Mouse (Mus musculus): ENCODE results near the gene Ryr3. TPM values are rescaled to one million over a fixed set of nuclear protein-coding genes. Genes with fewer than 3 reads are reported as not detected.

Ryr3 gene
- polyA plus RNA-seq, 1 experiment from 2014 or later: 0.91 TPM

- DNase-seq (ENCODE audit: low spot score): no peak
These were observed 465.5 kb downstream of the Ryr3 start for GRCm38 (mm10) chr2:112751416-112751815.

GRCm38 (mm10) chr2:112748532-112748931 is 468.4 kb downstream of the Ryr3 start:
- H3K4me3 ChIP-seq (ENCODE audit: low read depth, low read length): no peak overlapping the region
- H3K4me1 ChIP-seq (replicated peaks; ENCODE audit: control insufficient read depth, insufficient read depth, low read length): no peaks in the 10 kb centered on the region
- H3K36me3 ChIP-seq (ENCODE audit: control insufficient read depth, insufficient read depth, low read length): no peaks in the 10 kb centered on the region
- no peaks in the 10 kb centered on the region for H3K27me3 ChIP-seq (ENCODE audit: control insufficient read depth, insufficient read depth, low read length)
- no peak overlapping the region for H3K4me2 ChIP-seq (ENCODE audit: low read depth, low read length, severe bottlenecking)
- 100% methylated on average over 1 of the region's 1 CpGs for WGBS
- no peak for ATAC-seq (replicated peaks; ENCODE audit: low FRiP score)
- H3K9me3 ChIP-seq (ENCODE audit: control insufficient read depth, low read length): no peaks in the 10 kb centered on the region
- H3K27ac ChIP-seq (ENCODE audit: low read depth, low read length): no peak overlapping the region
- no peak for DNase-seq (ENCODE audit: low spot score)
- no peak overlapping the region for H3K9ac ChIP-seq (ENCODE audit: low read length)

More at GRCm38 (mm10) chr2:112751416-112751815, 465.5 kb downstream of the Ryr3 start:
- Histone ChIP-seq H3K36me3 (ENCODE audit: control insufficient read depth, insufficient read depth, low read length) (no peaks in the 10 kb centered on the region), H3K27me3 (ENCODE audit: control insufficient read depth, insufficient read depth, low read length) (no peaks in the 10 kb centered on the region), H3K4me3 (ENCODE audit: low read depth, low read length) (no peak overlapping the region), H3K4me1 (replicated peaks; ENCODE audit: control insufficient read depth, insufficient read depth, low read length) (no peaks in the 10 kb centered on the region), H3K27ac (ENCODE audit: low read depth, low read length) (no peak overlapping the region), H3K9me3 (ENCODE audit: control insufficient read depth, low read length) (no peaks in the 10 kb centered on the region), H3K9ac (ENCODE audit: low read length) (no peak overlapping the region), H3K4me2 (ENCODE audit: low read depth, low read length, severe bottlenecking) (no peak overlapping the region)
- 85% methylated on average over 5 of the region's 5 CpGs for WGBS
- no peak for ATAC-seq (replicated peaks; ENCODE audit: low FRiP score)

- no peaks in the 10 kb centered on the region for H3K27me3 ChIP-seq (ENCODE audit: control insufficient read depth, insufficient read depth, low read length)
- H3K9ac ChIP-seq (ENCODE audit: low read length): no peak overlapping the region
- no peak overlapping the region for H3K4me2 ChIP-seq (ENCODE audit: low read depth, low read length, severe bottlenecking)
- H3K9me3 ChIP-seq (ENCODE audit: control insufficient read depth, low read length): no peaks in the 10 kb centered on the region
- DNase-seq (ENCODE audit: low spot score) (no peak), ATAC-seq (replicated peaks; ENCODE audit: low FRiP score) (peak; percentile 86)
- H3K36me3 ChIP-seq (ENCODE audit: control insufficient read depth, insufficient read depth, low read length): no peaks in the 10 kb centered on the region
- WGBS: 51% methylated on average over 2 of the region's 2 CpGs
- no peak overlapping the region for H3K4me3 ChIP-seq (ENCODE audit: low read depth, low read length)
- H3K4me1 ChIP-seq (replicated peaks; ENCODE audit: control insufficient read depth, insufficient read depth, low read length): no peaks in the 10 kb centered on the region
- no peak overlapping the region for H3K27ac ChIP-seq (ENCODE audit: low read depth, low read length)
These were observed 484.0 kb downstream of the Ryr3 start for GRCm38 (mm10) chr2:112732942-112733341.

- Histone ChIP-seq H3K4me1 (replicated peaks; ENCODE audit: control insufficient read depth, insufficient read depth, low read length) (no peaks in the 10 kb centered on the region), H3K4me3 (ENCODE audit: low read depth, low read length) (no peak overlapping the region), H3K36me3 (ENCODE audit: control insufficient read depth, insufficient read depth, low read length) (no peaks in the 10 kb centered on the region), H3K9me3 (ENCODE audit: control insufficient read depth, low read length) (no peaks in the 10 kb centered on the region), H3K4me2 (ENCODE audit: low read depth, low read length, severe bottlenecking) (no peak overlapping the region), H3K27ac (ENCODE audit: low read depth, low read length) (no peak overlapping the region), H3K27me3 (ENCODE audit: control insufficient read depth, insufficient read depth, low read length) (no peaks in the 10 kb centered on the region), H3K9ac (ENCODE audit: low read length) (no peak overlapping the region)
- ATAC-seq (replicated peaks; ENCODE audit: low FRiP score) (no peak), DNase-seq (ENCODE audit: low spot score) (no peak)
- WGBS: 65% methylated on average over 6 of the region's 6 CpGs
These were observed 489.1 kb downstream of the Ryr3 start for GRCm38 (mm10) chr2:112727842-112728241.

GRCm38 (mm10) chr2:112721217-112721616 is 495.7 kb downstream of the Ryr3 start:
- H3K9me3 ChIP-seq (ENCODE audit: control insufficient read depth, low read length): no peaks in the 10 kb centered on the region
- H3K4me3 ChIP-seq (ENCODE audit: low read depth, low read length): no peak overlapping the region
- H3K4me1 ChIP-seq (replicated peaks; ENCODE audit: control insufficient read depth, insufficient read depth, low read length): no peaks in the 10 kb centered on the region
- H3K4me2 ChIP-seq (ENCODE audit: low read depth, low read length, severe bottlenecking): no peak overlapping the region
- no peak for ATAC-seq (replicated peaks; ENCODE audit: low FRiP score)
- no peak for DNase-seq (ENCODE audit: low spot score)
- H3K36me3 ChIP-seq (ENCODE audit: control insufficient read depth, insufficient read depth, low read length): no peaks in the 10 kb centered on the region
- WGBS: 87% methylated on average over 1 of the region's 1 CpGs
- H3K9ac ChIP-seq (ENCODE audit: low read length): no peak overlapping the region
- 0 out of 2 replicates have a peak overlapping the region, but pooled peaks have one; percentile 1 for H3K27ac ChIP-seq (ENCODE audit: low read depth, low read length)
- H3K27me3 ChIP-seq (ENCODE audit: control insufficient read depth, insufficient read depth, low read length): no peaks in the 10 kb centered on the region

- 11% methylated on average over 3 of the region's 3 CpGs for WGBS
- no peaks in the 10 kb centered on the region for H3K36me3 ChIP-seq (ENCODE audit: control insufficient read depth, insufficient read depth, low read length)
- H3K4me2 ChIP-seq (ENCODE audit: low read depth, low read length, severe bottlenecking): no peak overlapping the region
- no peak overlapping the region for H3K9ac ChIP-seq (ENCODE audit: low read length)
- no peaks in the 10 kb centered on the region for H3K4me1 ChIP-seq (replicated peaks; ENCODE audit: control insufficient read depth, insufficient read depth, low read length)
- no peaks in the 10 kb centered on the region for H3K9me3 ChIP-seq (ENCODE audit: control insufficient read depth, low read length)
- no peak overlapping the region for H3K27ac ChIP-seq (ENCODE audit: low read depth, low read length)
- ATAC-seq (replicated peaks; ENCODE audit: low FRiP score) (peak; percentile 88), DNase-seq (ENCODE audit: low spot score) (peak; percentile 64)
- no peak overlapping the region for H3K4me3 ChIP-seq (ENCODE audit: low read depth, low read length)
- no peaks in the 10 kb centered on the region for H3K27me3 ChIP-seq (ENCODE audit: control insufficient read depth, insufficient read depth, low read length)
These were observed 496.2 kb downstream of the Ryr3 start for GRCm38 (mm10) chr2:112720715-112721114.

GRCm38 (mm10) chr2:112714648-112715047 is 502.2 kb downstream of the Ryr3 start:
- DNase-seq (ENCODE audit: low spot score): no peak
- WGBS: 86% methylated on average over 4 of the region's 4 CpGs
- no peaks in the 10 kb centered on the region for H3K27me3 ChIP-seq (ENCODE audit: control insufficient read depth, insufficient read depth, low read length)
- no peak overlapping the region for H3K27ac ChIP-seq (ENCODE audit: low read depth, low read length)
- ATAC-seq (replicated peaks; ENCODE audit: low FRiP score): no peak
- H3K9me3 ChIP-seq (ENCODE audit: control insufficient read depth, low read length): no peaks in the 10 kb centered on the region
- H3K4me3 ChIP-seq (ENCODE audit: low read depth, low read length): no peak overlapping the region
- H3K36me3 ChIP-seq (ENCODE audit: control insufficient read depth, insufficient read depth, low read length): no peaks in the 10 kb centered on the region
- H3K4me1 ChIP-seq (replicated peaks; ENCODE audit: control insufficient read depth, insufficient read depth, low read length): no peaks in the 10 kb centered on the region
- H3K9ac ChIP-seq (ENCODE audit: low read length): no peak overlapping the region
- H3K4me2 ChIP-seq (ENCODE audit: low read depth, low read length, severe bottlenecking): no peak overlapping the region

GRCm38 (mm10) chr2:112681817-112682216 is 535.1 kb downstream of the Ryr3 start:
- no peak for ATAC-seq (replicated peaks; ENCODE audit: low FRiP score)
- H3K4me1 ChIP-seq (replicated peaks; ENCODE audit: control insufficient read depth, insufficient read depth, low read length): no peaks in the 10 kb centered on the region
- WGBS: 84% methylated on average over 5 of the region's 5 CpGs

GRCm38 (mm10) chr2:112677246-112677645 is 539.6 kb downstream of the Ryr3 start:
- Histone ChIP-seq H3K4me1 (replicated peaks; ENCODE audit: control insufficient read depth, insufficient read depth, low read length) (no peaks in the 10 kb centered on the region), H3K27ac (ENCODE audit: low read depth, low read length) (no peak overlapping the region), H3K4me3 (ENCODE audit: low read depth, low read length) (no peak overlapping the region), H3K27me3 (ENCODE audit: control insufficient read depth, insufficient read depth, low read length) (no peaks in the 10 kb centered on the region), H3K4me2 (ENCODE audit: low read depth, low read length, severe bottlenecking) (no peak overlapping the region), H3K36me3 (ENCODE audit: control insufficient read depth, insufficient read depth, low read length) (no peaks in the 10 kb centered on the region), H3K9ac (ENCODE audit: low read length) (no peak overlapping the region), H3K9me3 (ENCODE audit: control insufficient read depth, low read length) (no peaks in the 10 kb centered on the region)
- DNase-seq (ENCODE audit: low spot score) (no peak), ATAC-seq (replicated peaks; ENCODE audit: low FRiP score) (no peak)
- WGBS: 11% methylated on average over 1 of the region's 1 CpGs

More at GRCm38 (mm10) chr2:112681817-112682216, 535.1 kb downstream of the Ryr3 start:
- no peak for DNase-seq (ENCODE audit: low spot score)
- no peak overlapping the region for H3K27ac ChIP-seq (ENCODE audit: low read depth, low read length)
- no peaks in the 10 kb centered on the region for H3K36me3 ChIP-seq (ENCODE audit: control insufficient read depth, insufficient read depth, low read length)
- H3K9me3 ChIP-seq (ENCODE audit: control insufficient read depth, low read length): no peaks in the 10 kb centered on the region
- H3K4me3 ChIP-seq (ENCODE audit: low read depth, low read length): no peak overlapping the region
- H3K27me3 ChIP-seq (ENCODE audit: control insufficient read depth, insufficient read depth, low read length): no peaks in the 10 kb centered on the region
- no peak overlapping the region for H3K9ac ChIP-seq (ENCODE audit: low read length)
- no peak overlapping the region for H3K4me2 ChIP-seq (ENCODE audit: low read depth, low read length, severe bottlenecking)

All from forebrain, embryonic 11.5 days (tissue).